Mouse (Mus musculus) C2C12 (cell line): ENCODE results near the gene Rasd1. TPM values are rescaled to one million over a fixed set of nuclear protein-coding genes. Genes with fewer than 3 reads are reported as not detected.
"Not testable (repeated sequence)": the region's sequence is repeated elsewhere in the genome, so short reads cannot be mapped to it uniquely, and the experiment has no call there.

ENCODE experiments used
- H3K27me3 ChIP-seq: one replicate; pipeline ENCODE4 v1.6.1; 2011; ENCODE audit not compliant: control insufficient read depth, insufficient read depth, insufficient read length
- H3K36me3 ChIP-seq: one replicate; pipeline ENCODE4 v1.6.1; 2011; ENCODE audit not compliant: control insufficient read depth, insufficient read depth
- H3K4me3 ChIP-seq: one replicate; pipeline ENCODE4 v1.5.1; 2011; ENCODE audit warnings: mild to moderate bottlenecking, control low read depth; ENCODE audit not compliant: poor library complexity, insufficient read depth, severe bottlenecking
- H3K79me2 ChIP-seq: one replicate; pipeline ENCODE4 v1.6.1; 2011; ENCODE audit not compliant: control insufficient read depth, insufficient read depth
- H3K79me3 ChIP-seq: one replicate; pipeline ENCODE4 v1.6.1; 2011; ENCODE audit warnings: low read depth, control low read depth
- H3ac ChIP-seq: one replicate; pipeline ENCODE3; 2011; ENCODE audit warnings: low read depth; ENCODE audit not compliant: control insufficient read depth, insufficient read length
- CEBPB ChIP-seq: IDR thresholded peaks from one replicate; pipeline ENCODE4 v1.6.1; 2011; ENCODE audit warnings: low read depth, mild to moderate bottlenecking, control low read depth, moderate library complexity
- CTCF ChIP-seq: IDR thresholded peaks from one replicate; pipeline ENCODE4 v1.5.1; 2011; ENCODE audit not compliant: control insufficient read depth, insufficient read depth, insufficient read length
- FOSL1 ChIP-seq: IDR thresholded peaks from one replicate; pipeline ENCODE4 v1.8.0; 2011; ENCODE audit warnings: mild to moderate bottlenecking, low read length; ENCODE audit not compliant: poor library complexity, insufficient read depth, severe bottlenecking
- MAX ChIP-seq: IDR thresholded peaks from one replicate; pipeline ENCODE4 v1.6.1; 2011; ENCODE audit warnings: mild to moderate bottlenecking, control low read depth
- MYOD1 ChIP-seq: IDR thresholded peaks from one replicate; pipeline ENCODE4 v1.6.1; 2011; ENCODE audit warnings: low read depth; ENCODE audit not compliant: control insufficient read depth, insufficient read length
- MYOG ChIP-seq: IDR thresholded peaks from one replicate; pipeline ENCODE4 v1.6.1; 2011; ENCODE audit not compliant: control insufficient read depth, insufficient read length; ENCODE audit errors: extremely low read depth
- USF1 ChIP-seq: IDR thresholded peaks from one replicate; pipeline ENCODE4 v1.6.1; 2011; ENCODE audit warnings: low read depth, mild to moderate bottlenecking, control low read depth, moderate library complexity
- polyA plus RNA-seq: library from polyadenylated mRNA; unstranded; fragments of >200 nt; fragmentation: generic; extraction: Trizol; gene quantifications from one replicate; pipeline ENCODE4 v1.2.1, GENCODE M21; 2012; ENCODE audit warnings: missing spikeins

Gene Rasd1
- polyA plus RNA-seq, 1 experiment: 0.16 TPM

DNA sequence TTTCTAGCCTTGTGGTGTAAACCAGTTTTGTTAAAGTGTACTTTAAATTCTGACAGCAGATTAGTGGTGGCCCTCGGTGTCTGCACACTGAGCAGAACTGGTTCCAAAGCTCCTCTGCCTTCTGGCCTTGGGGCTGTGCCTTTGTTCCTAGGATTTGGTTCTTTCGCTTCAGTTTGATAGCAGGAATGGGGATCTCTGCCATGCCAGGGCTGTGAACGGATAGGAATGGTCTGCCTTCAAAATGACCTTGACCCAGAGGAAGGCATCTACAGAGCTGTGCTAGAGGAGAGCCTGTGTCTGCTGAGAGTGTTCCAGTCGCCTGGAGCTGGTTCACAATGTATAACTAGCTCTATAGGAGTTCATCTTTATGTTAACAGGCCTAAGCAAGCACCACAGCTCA, 5.3 kb downstream of the Rasd1 start:
- Histone ChIP-seq H3K79me2 (peaks cover 36% of the 10 kb centered on the region), H3ac (no peak overlapping the region), H3K36me3 (peaks cover 32% of the 10 kb centered on the region), H3K4me3 (no peak overlapping the region), H3K79me3 (peaks cover 9% of the 10 kb centered on the region), H3K27me3 (no peaks in the 10 kb centered on the region)
- TF ChIP-seq MYOG (no peak), MYOD1 (no peak), MAX (no peak), USF1 (no peak), FOSL1 (no peak), CEBPB (no peak), CTCF (no peak)

- Histone ChIP-seq H3K79me3 (peaks cover 14% of the 10 kb centered on the region), H3K27me3 (no peaks in the 10 kb centered on the region), H3K79me2 (peaks cover 56% of the 10 kb centered on the region), H3K36me3 (peaks cover 31% of the 10 kb centered on the region), H3ac (no peak overlapping the region), H3K4me3 (no peak overlapping the region)
- TF ChIP-seq MYOG: no peak
These were observed 8.0 kb downstream of the Rasd1 start for GRCm38 (mm10) chr11:59956749-59957148.

- Histone ChIP-seq H3K79me3 (peaks cover 37% of the 10 kb centered on the region), H3K27me3 (no peaks in the 10 kb centered on the region), H3K36me3 (peaks cover 10% of the 10 kb centered on the region), H3ac (no peak overlapping the region), H3K4me3 (no peak overlapping the region), H3K79me2 (peaks cover 72% of the 10 kb centered on the region)
- TF ChIP-seq CEBPB (no peak), CTCF (no peak), MAX (no peak), MYOG (no peak), FOSL1 (no peak), USF1 (no peak), MYOD1 (no peak)
These were observed 11.9 kb downstream of the Rasd1 start for GRCm38 (mm10) chr11:59952892-59953291.

DNA sequence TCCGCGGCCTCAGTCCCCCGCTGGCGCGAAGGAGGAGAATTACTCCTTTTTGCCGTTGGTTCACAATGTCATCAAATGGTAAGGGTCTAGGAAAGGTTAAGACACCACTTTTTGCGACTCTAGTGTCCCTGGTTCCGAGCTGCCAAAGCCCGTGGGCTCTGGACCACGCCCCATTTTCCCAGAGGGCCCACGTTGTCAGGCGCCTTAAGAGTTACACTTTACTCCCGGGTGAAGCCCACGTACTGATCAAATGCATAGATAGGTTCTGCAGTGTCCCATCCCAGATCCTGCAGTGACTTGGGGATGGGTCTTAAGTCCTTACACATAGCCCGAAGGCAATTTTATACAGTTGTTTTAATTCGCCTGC, 16.4 kb downstream of the Rasd1 start:
- peaks cover 53% of the 10 kb centered on the region for H3K79me2 ChIP-seq
- H3K4me3 ChIP-seq: peak overlapping the region; percentile 95
- peaks cover 3% of the 10 kb centered on the region for H3K27me3 ChIP-seq
- TF ChIP-seq MYOD1: no peak
- no peak for TF ChIP-seq USF1
- no peak for TF ChIP-seq MYOG
- TF ChIP-seq CEBPB: no peak
- TF ChIP-seq MAX: no peak
- no peak for TF ChIP-seq CTCF
- no peak for TF ChIP-seq FOSL1
- peaks cover 30% of the 10 kb centered on the region for H3K79me3 ChIP-seq
- H3K36me3 ChIP-seq: no peaks in the 10 kb centered on the region
- H3ac ChIP-seq: peak overlapping the region; percentile 84

DNA sequence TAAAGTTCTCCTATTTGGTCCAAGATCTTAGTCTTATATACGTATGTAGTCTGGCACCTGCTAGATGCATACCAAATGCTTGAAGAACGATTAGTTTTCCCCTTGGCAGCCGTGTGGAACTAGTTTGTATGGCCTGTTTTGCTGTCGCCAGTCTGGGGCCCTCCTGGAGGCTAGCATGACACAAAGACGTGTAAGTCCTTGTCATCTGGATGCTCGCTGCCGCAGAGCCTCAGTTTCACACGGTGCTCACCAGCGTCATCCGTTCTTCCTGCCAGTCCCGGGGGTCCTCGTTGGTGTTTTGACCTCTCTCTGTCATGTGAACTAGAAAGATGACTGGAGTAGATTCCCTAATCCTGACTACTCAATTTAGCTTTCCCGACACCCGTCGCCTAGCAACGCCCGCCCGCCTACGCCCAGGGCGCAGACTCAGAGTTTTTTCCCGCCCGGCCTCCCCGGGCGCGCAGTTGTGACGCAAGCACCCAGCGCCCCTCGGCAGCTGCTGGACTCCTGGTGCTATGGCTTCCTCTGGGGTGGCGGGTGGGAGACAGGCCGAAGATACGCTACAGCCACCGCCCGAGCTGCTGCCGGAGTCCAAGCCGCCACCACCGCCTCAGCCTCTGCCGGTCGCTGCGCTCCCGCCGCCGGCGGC, 16.9 kb downstream of the Rasd1 start, which contains the start of gene Med9:
Med9 (plus strand) TSS at position 455 of the 649 bp plus-strand sequence.
- Histone ChIP-seq H3ac (peak within 1 kb of the TSS; percentile 84), H3K27me3 (peaks cover 3% of the 10 kb centered on the region), H3K36me3 (no peaks in the 10 kb centered on the region), H3K4me3 (peak within 1 kb of the TSS; percentile 95), H3K79me2 (peaks cover 48% of the 10 kb centered on the region), H3K79me3 (peaks cover 30% of the 10 kb centered on the region)
- TF ChIP-seq CTCF: no peak
- TF ChIP-seq CEBPB: peak; percentile 11
- peak; percentile 72 for TF ChIP-seq MAX
- TF ChIP-seq MYOD1: peak; percentile 11

DNA sequence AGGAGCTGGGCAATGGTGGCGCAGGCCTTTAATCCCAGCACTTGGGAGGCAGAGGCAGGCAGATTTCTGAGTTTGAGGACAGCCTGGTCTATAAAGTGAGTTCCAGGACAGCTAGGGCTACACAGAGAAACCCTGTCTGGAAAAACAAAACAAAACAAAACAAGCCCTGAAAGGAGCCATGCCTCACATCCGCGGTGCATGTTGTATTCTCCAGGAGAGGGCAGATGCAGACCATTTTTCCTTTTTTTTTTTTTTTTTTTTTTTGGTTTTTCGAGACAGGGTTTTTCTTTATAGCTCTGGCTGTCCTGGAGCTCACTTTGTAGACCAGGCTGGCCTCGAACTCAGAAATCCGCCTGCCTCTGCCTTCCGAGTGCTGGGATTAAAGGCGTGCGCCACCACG, 19.9 kb downstream of the Rasd1 start:
- H3K79me2 ChIP-seq: peaks cover 18% of the 10 kb centered on the region
- H3K79me3 ChIP-seq: peaks cover 15% of the 10 kb centered on the region
- not testable (repeated sequence) for H3K27me3 ChIP-seq, H3ac ChIP-seq, H3K4me3 ChIP-seq, H3K36me3 ChIP-seq
